Mouse (Mus musculus): ENCODE measurements around the gene Ttc17.

GRCm38 (mm10) chr2:94371093-94371492 is 35.4 kb downstream of the Ttc17 start:
- TF ChIP-seq POLR2A (IDR thresholded peaks at IDR 0.05; ENCODE audit: borderline replicate concordance, low read depth, low read length) (no peak), CTCF (IDR thresholded peaks at IDR 0.05; ENCODE audit: low read depth, low read length) (no peak)
